Mouse (Mus musculus) lung, postnatal 0 days (tissue): Measurements from ENCODE around the gene Prom1. TPM values are rescaled to one million over a fixed set of nuclear protein-coding genes. Genes with fewer than 3 reads are reported as not detected.

Experiments
- ATAC-seq: fragments of 200-750 bp; cut with Nextera tagmentation; 2 replicates; pipeline ENCODE4 v1.8.0; 2017; ENCODE audit warnings: moderate library complexity
- DNase-seq: peaks from one replicate; pipeline ENCODE4 v3.0.0-alpha.2; 2016; ENCODE audit warnings: low spot score
- H3K27ac ChIP-seq: fragments of 300-500 bp; sonication (generic); 2 replicates; pipeline ENCODE4 v1.5.1; 2014; ENCODE audit warnings: antibody characterized with exemption, mild to moderate bottlenecking, low read length, mixed read lengths
- H3K27me3 ChIP-seq: fragments of 300-500 bp; sonication (generic); replicated peaks from 2 replicates; pipeline ENCODE4 v1.6.1; 2014; ENCODE audit warnings: low read length, mixed read lengths; ENCODE audit not compliant: insufficient read depth
- H3K36me3 ChIP-seq: fragments of 300-500 bp; sonication (generic); 2 replicates; pipeline ENCODE4 v1.6.1; 2014; ENCODE audit warnings: low read length, mixed read lengths; ENCODE audit not compliant: insufficient read depth
- H3K4me1 ChIP-seq: fragments of 300-500 bp; sonication (generic); 2 replicates; pipeline ENCODE4 v1.6.1; 2014; ENCODE audit warnings: antibody characterized with exemption, low read depth, low read length, mixed read lengths; ENCODE audit not compliant: insufficient read depth
- H3K4me2 ChIP-seq: fragments of 300-500 bp; sonication (generic); replicated peaks from 2 replicates; pipeline ENCODE4 v1.6.1; 2014; ENCODE audit warnings: low read depth, mild to moderate bottlenecking, low read length, moderate library complexity, mixed read lengths
- H3K4me3 ChIP-seq: fragments of 300-500 bp; sonication (generic); 2 replicates; pipeline ENCODE4 v1.5.1; 2014; ENCODE audit warnings: low read depth, low read length
- H3K9ac ChIP-seq: fragments of 300-500 bp; sonication (generic); replicated peaks from 2 replicates; pipeline ENCODE4 v1.6.1; 2014; ENCODE audit warnings: low read depth, mild to moderate bottlenecking
- H3K9me3 ChIP-seq: fragments of 300-500 bp; sonication (generic); 2 replicates; pipeline ENCODE4 v1.6.1; 2016; ENCODE audit warnings: low read length, mixed read lengths
- CTCF ChIP-seq: IDR thresholded peaks from 2 replicates; pipeline ENCODE4 v1.5.1; 2016; ENCODE audit warnings: antibody characterized with exemption, mild to moderate bottlenecking
- EP300 ChIP-seq: IDR thresholded peaks from 2 replicates; pipeline ENCODE4 v1.6.1; 2016; ENCODE audit warnings: antibody characterized with exemption, mild to moderate bottlenecking, control low read depth
- WGBS: fragments of 180-500 bp; shearing (Covaris S2); extraction: QIAGEN DNeasy Blood & Tissue Kit; methylation state at CpG from one replicate; pipeline ENCODE4 v1.1.7; 2014; 5-methylcytosine and 5-hydroxymethylcytosine counted together
- polyA plus RNA-seq: library from polyadenylated mRNA; unstranded; fragments of >200 nt; fragmentation: Nextera tagmentation; extraction: Ambion mirVana; gene quantifications from 2 replicates; pipeline ENCODE4 v1.2.1, GENCODE M21; 2015

The Prom1 gene
- polyA plus RNA-seq, 1 experiment from 2014 or later: 22.9 TPM

DNA sequence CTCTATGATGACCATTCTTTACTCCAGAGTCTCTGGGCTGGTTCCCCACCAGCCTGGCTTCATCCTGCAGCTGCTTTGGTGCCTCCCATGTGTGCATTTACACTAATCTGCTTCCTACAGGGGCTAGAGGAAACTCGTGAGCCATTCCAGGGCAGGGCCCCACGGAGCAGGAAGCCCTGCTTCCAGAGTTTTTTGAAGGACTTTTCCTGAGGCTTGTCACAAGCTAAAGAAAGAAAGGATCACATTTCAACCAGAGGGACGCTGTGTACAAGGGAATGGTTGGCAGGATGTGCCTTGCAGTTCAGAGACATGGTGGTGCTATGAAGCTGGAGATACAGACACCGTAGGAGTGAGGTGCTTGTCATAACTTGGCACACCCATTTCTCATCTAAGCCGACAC is 14.8 kb downstream of the Prom1 start:
- Histone ChIP-seq H3K4me3 (no peak overlapping the region), H3K27me3 (no peaks in the 10 kb centered on the region), H3K36me3 (no peaks in the 10 kb centered on the region), H3K9ac (no peak overlapping the region), H3K27ac (no peak overlapping the region), H3K4me1 (no peaks in the 10 kb centered on the region; the same call in 1 of the 2 replicates), H3K9me3 (no peaks in the 10 kb centered on the region), H3K4me2 (no peak overlapping the region)
- 25% methylated on average over 5 of the region's 5 CpGs for WGBS
- DNase-seq (peak; percentile 63), ATAC-seq (peak; percentile 92)
- TF ChIP-seq CTCF (peak; percentile 57), EP300 (peak; percentile 59)

DNA sequence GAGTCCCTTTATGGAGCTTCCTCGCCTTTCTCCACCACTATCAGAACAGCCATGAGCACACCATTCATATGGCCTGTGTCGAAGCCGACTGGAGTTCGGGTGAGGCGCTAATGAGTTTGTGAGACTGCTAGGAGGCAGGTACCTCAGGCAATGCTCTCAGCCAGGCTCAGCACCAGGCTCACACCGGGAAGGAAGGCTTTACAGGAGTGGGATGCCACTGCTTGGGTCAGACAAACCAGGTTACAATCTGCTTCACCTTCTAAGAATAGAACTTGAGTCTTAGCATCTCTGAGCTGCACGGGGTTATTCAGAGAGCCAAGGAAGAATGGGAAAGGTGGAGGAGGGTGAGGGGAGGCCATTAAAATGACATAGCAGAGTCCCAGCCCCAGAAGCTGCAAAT is 16.0 kb downstream of the Prom1 start:
- WGBS: 84% methylated on average over 7 of the region's 7 CpGs
- DNase-seq: no peak
- Histone ChIP-seq H3K9ac (no peak overlapping the region), H3K36me3 (no peaks in the 10 kb centered on the region), H3K9me3 (no peaks in the 10 kb centered on the region), H3K27me3 (no peaks in the 10 kb centered on the region), H3K4me3 (no peak overlapping the region), H3K4me2 (no peak overlapping the region), H3K4me1 (no peaks in the 10 kb centered on the region; the same call in 1 of the 2 replicates), H3K27ac (no peak overlapping the region)
- TF ChIP-seq CTCF (no peak), EP300 (no peak)
- ATAC-seq: no peak

DNA sequence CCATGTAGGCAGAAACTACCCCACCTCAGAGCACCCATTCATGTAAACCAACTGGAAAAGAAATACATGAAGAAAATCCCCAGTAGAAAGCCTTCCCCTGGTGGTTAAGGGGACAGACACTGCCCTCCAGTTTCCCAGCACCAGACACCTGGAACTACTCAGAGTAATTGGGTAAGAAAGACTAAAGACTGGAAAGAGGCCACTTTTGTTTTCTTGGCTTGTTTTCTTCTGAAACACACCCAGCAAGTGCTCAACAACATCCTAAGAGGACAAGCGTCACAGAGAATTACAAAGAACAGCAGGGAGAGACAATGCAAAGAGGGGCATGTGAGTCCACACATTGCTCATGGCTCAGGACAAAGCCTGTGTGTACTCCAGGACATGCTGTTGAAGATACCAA is 20.7 kb downstream of the Prom1 start:
- TF ChIP-seq EP300 (0 out of 2 replicates have a peak, but pooled peaks have one; percentile 19), CTCF (no peak)
- H3K9ac ChIP-seq: no peak overlapping the region
- H3K4me1 ChIP-seq: no peaks in the 10 kb centered on the region; the same call in 1 of the 2 replicates
- DNase-seq (peak; percentile 60), ATAC-seq (peak; percentile 64)
- no peaks in the 10 kb centered on the region for H3K27me3 ChIP-seq
- no peak overlapping the region for H3K4me3 ChIP-seq
- H3K36me3 ChIP-seq: no peaks in the 10 kb centered on the region
- no peaks in the 10 kb centered on the region for H3K9me3 ChIP-seq
- H3K27ac ChIP-seq: no peak overlapping the region
- WGBS: 68% methylated on average over 1 of the region's 1 CpGs
- no peak overlapping the region for H3K4me2 ChIP-seq

DNA sequence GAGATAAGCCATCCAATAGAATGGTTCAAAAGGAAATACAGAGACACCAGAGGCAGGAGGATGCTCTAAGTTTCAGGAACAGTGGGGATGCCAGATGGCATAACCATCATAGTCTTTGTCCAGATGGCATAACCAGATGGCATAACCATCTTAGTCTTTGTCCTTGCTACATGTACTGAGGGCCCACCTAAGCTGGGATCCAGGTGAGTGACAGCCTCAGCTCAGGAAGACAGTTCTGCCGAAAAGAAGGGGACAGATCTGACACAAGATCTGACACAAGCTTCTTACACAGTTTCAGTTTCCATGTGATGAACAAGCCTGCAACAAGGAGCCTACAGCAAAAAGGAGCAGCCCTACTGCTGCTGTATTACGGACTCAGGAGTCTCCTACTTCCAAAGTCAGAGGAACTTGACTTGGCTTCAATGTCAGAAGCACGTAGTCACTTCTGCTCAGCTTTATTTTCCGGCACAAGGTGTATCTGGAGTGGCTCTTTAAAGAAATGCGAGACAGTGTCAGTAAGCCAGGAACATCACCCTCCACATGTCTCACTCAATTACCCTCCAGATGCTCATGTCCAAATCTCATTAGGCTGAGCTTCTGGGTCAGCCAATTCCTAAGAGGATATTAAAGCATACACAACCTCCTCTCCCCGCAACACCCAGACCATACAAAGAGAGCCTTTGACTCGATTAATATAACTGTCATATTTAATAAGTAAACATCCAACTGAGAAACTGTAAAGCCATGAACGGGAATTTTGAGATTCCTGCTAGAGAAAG is 21.4 kb downstream of the Prom1 start:
- no peaks in the 10 kb centered on the region; the same call in 1 of the 2 replicates for H3K4me1 ChIP-seq
- H3K4me2 ChIP-seq: no peak overlapping the region
- 65% methylated on average over 8 of the region's 8 CpGs for WGBS
- H3K36me3 ChIP-seq: no peaks in the 10 kb centered on the region
- H3K4me3 ChIP-seq: no peak overlapping the region
- no peak overlapping the region for H3K27ac ChIP-seq
- H3K9ac ChIP-seq: no peak overlapping the region
- no peak for TF ChIP-seq CTCF
- TF ChIP-seq EP300: no peak
- DNase-seq (no peak), ATAC-seq (no peak)
- H3K27me3 ChIP-seq: no peaks in the 10 kb centered on the region
- no peaks in the 10 kb centered on the region for H3K9me3 ChIP-seq

DNA sequence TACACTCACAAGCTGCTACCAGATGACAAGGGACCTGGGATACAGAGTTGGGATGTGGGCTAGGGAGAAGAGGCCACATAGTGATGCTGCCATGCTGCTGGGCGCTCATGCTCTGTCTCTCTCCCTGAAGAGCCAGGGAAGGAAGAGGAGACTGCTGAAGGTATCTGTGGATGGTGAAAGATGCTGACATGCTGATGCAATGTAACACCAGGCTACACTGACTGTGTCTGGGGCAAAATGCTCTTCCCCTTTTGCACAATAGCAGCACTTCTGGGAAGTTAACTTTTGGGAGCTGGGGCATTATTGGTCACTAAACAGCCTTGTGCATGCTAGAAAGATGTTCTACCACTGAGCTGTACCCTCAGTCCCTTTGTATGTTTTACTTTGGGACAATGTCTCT is 26.4 kb downstream of the Prom1 start:
- ATAC-seq (no peak), DNase-seq (no peak)
- no peaks in the 10 kb centered on the region; the same call in 1 of the 2 replicates for H3K4me1 ChIP-seq
- no peaks in the 10 kb centered on the region for H3K27me3 ChIP-seq
- 80% methylated on average over 1 of the region's 1 CpGs for WGBS
- TF ChIP-seq CTCF (no peak), EP300 (no peak)
- H3K27ac ChIP-seq: no peak overlapping the region
- H3K4me3 ChIP-seq: no peak overlapping the region
- H3K9me3 ChIP-seq: no peaks in the 10 kb centered on the region
- no peaks in the 10 kb centered on the region for H3K36me3 ChIP-seq
- no peak overlapping the region for H3K9ac ChIP-seq
- H3K4me2 ChIP-seq: no peak overlapping the region

DNA sequence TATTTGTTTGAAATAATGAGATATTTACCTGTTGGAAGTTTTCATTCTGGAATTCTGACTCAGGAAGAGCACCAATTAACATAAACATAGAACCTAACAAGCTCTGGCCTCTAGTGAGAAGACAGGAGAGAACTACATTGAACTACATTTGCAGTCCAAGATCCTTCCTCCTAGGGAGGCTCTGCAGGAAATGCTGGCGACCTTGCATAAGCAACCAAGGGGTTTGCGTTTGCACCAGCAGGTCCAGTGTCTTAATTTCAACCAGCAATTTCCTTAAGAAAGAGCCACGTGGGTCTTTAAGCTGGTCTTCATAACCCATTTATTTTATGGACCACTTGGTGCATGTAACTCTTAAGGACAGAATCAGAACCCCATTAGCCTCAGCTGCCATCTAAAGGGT is 28.2 kb downstream of the Prom1 start:
- TF ChIP-seq EP300 (no peak), CTCF (no peak)
- Histone ChIP-seq H3K4me2 (no peak overlapping the region), H3K36me3 (no peaks in the 10 kb centered on the region), H3K27me3 (no peaks in the 10 kb centered on the region), H3K4me3 (no peak overlapping the region), H3K9ac (no peak overlapping the region), H3K9me3 (no peaks in the 10 kb centered on the region), H3K4me1 (no peaks in the 10 kb centered on the region; the same call in 1 of the 2 replicates), H3K27ac (no peak overlapping the region)
- no peak for ATAC-seq
- no peak for DNase-seq
- WGBS: 59% methylated on average over 3 of the region's 3 CpGs
